Mouse (Mus musculus) cerebellum, adult (tissue): Measurements from ENCODE around the gene Prg3.
A peak's percentile ranks its signal among the peaks of the same experiment; 100 is the strongest.

ENCODE experiments used
- ATAC-seq: cut with Nextera tagmentation; 2 replicates; pipeline ENCODE4 v1.9.2; 2017; ENCODE audit warnings: mild to moderate bottlenecking, moderate library complexity, mixed read lengths; ENCODE audit not compliant: insufficient number of reproducible peaks, low FRiP score, low TSS enrichment

Gene Prg3

DNA sequence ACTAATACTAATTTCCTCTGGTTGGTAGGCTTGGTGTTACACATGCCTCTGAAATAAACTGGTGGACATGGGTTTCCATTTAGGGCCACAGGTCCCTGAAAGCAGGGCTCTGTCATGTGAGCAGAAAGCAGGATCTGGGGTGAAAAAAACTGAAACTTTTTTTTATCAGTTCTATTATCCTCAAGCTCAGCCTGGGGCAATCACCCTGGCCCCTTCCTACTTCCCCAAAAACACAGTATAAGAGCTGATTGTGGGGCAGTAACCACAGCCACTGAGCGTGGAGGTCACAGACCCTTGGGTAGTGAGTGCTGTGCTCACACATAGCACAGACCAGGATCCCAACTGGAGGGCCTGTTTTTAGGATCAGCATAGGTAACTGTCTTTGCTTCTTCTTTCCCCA, at the start of gene Prg3:
Gene Prg3 (plus strand): TSS at position 286 of the 400 bp plus-strand sequence.
- ATAC-seq, result no peak

GRCm38 (mm10) chr2:84938249-84938946, 49.6 kb upstream of the Prg3 start:
- ATAC-seq, result no peak

DNA sequence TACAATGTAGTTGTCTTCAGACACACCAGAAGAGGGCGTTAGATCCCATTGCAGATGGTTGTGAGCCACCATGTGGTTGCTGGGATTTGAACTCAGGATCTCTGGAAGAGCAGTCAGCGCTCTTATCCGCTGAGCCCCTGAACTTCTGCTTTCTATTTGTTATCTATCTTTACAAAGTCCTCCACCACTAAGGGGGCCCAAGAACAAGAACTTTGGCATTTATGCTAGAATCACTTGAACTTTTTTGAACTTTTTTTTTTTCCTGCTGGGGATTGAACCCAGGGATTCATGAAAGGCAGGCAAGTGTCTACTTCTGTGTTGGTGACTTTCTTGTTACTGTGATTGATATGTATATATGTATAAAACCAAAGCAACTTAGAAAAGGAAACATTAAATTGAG, 48.7 kb upstream of the Prg3 start:
- no peak for ATAC-seq

GRCm38 (mm10) chr2:84939711-84940110, 48.3 kb upstream of the Prg3 start:
- ATAC-seq, result no peak

DNA sequence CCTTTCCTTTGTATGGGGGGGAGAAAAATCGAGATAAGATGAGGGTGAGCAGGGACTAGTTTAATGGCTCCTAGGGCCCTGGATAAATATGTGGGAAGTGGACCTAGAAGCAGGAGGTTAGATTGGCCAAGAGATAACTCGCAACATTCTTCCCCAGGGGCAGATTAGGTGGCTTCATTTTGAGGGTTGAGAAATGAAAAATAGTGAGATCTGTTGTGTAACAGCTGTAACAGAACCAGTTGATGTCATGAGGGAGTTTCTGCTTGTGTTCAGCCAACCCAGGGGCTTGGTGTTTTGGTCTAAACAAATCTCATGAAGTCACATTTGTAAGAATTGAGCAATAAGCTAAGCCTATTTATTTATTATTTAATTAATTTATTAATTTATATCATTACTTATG, 46.7 kb upstream of the Prg3 start:
- ATAC-seq, result no peak

GRCm38 (mm10) chr2:84941795-84942194, 46.2 kb upstream of the Prg3 start:
- ATAC-seq, result no peak

DNA sequence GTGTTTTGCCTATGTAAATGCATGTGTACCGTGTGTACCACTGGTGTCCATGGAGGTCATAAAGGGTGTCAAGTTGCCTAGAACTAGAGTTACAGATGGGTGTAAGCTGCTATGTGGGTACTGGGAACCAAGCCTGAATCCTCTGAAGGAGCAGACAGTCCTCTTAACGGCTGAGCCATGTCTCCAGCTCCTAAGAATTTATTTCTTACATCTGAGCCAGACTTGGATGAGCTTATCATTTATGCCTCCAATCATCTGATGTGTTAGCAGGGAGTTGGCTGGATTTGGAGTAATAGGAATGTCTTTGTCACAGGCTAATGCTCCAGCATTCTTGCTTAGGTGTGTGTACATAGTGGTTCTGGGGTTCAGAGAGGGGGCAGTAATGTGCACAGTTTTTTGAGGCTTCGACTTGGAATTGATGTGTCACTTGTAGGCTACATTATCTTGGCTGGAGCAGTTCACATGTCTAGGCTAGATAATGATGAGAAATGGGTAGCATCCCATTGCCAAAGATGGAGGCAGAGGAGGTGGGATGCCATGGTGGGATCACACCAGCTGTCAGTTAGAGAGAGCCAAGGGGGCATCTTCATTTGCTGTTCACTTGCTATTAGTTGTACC, 40.8 kb upstream of the Prg3 start:
- ATAC-seq, result no peak

GRCm38 (mm10) chr2:84948252-84948651, 39.8 kb upstream of the Prg3 start:
- ATAC-seq, result no peak

- ATAC-seq, result no peak
These were observed 39.3 kb upstream of the Prg3 start for GRCm38 (mm10) chr2:84948721-84949120.

DNA sequence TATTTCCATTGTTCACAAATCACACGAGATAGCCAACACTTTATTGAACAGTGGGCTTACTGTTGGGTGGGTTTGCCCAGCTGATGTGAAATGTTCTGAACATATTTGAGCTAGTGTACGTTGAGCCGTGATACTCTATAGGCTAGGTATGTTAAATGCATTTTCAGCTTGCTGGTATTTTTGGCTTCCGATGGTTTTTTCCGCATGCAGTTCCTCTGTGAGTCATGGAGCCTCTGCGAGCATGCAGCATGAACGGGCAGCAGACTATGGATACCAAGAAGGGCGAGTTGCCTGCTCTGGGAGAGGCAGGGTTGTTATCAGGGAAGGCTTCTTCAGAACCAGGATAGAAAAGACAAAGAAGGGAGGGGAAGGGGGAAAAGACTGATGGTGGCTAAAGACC, 37.0 kb upstream of the Prg3 start:
- no peak for ATAC-seq

DNA sequence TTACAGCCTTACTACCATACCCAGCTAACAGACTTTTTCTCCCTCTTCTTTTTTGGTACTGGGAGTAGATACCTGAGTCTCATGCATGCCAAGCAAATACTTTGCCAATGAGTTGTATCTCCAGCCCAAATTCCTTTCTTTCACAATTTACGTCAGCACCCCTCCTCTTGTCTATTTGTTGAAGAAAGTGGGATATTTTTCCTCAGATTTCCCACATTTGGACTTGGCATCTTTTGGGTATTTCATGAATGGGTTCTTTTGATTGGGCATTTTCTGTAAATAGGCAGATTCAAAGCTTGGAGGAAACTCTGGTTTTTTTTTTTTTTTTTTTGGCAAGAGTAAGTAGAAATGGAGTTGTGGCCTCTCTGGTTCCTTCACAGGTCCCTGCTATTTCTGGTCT, 35.8 kb upstream of the Prg3 start:
- ATAC-seq, result no peak

DNA sequence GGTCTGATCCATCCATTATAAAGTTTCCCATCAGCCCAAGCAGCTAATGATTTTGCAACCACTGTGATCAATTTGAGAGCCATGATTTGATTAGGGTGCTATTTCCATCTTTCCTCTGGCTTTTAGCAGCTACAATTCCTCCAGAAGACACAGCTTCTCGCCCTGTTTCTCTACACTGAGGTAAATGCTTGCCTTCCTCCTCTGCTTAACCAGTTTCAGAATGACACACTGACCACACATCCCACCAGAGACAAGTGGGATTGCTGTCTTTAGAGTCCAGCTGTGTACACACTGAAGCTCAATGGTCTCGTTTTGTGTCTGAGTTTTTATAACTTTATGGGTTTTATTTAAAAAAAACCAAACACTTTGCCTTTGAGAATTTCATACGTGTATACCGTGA, 35.3 kb upstream of the Prg3 start:
- ATAC-seq, result no peak

- ATAC-seq, result no peak
These were observed 32.6 kb upstream of the Prg3 start for GRCm38 (mm10) chr2:84955435-84955834.

DNA sequence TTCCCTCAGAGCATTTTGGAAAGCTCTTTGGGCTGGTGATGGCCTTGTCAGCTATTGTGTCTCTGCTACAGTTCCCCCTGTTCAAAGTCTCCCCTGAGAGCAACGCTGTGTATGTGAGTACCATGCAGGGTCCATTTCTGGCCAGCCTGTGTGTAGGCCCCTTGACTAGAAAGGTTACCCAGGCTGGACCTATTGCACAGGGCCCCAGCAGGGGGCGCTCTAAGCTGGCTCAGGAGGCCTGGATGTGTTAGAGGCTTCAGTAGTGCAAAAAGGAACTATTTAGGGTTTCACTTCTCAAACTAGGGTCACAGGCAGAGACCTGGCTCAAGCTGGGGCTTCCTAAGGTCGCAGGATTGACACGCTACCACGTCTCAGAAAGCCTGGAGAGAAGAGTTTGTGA, 31.7 kb upstream of the Prg3 start:
- ATAC-seq, result 0 out of 2 replicates have a peak, but pooled peaks have one; percentile 40

GRCm38 (mm10) chr2:84958588-84959264, 29.3 kb upstream of the Prg3 start:
- no peak for ATAC-seq

GRCm38 (mm10) chr2:84961300-84961699, 26.7 kb upstream of the Prg3 start:
- no peak for ATAC-seq

GRCm38 (mm10) chr2:84961901-84962300, 26.1 kb upstream of the Prg3 start:
- ATAC-seq, result no peak

DNA sequence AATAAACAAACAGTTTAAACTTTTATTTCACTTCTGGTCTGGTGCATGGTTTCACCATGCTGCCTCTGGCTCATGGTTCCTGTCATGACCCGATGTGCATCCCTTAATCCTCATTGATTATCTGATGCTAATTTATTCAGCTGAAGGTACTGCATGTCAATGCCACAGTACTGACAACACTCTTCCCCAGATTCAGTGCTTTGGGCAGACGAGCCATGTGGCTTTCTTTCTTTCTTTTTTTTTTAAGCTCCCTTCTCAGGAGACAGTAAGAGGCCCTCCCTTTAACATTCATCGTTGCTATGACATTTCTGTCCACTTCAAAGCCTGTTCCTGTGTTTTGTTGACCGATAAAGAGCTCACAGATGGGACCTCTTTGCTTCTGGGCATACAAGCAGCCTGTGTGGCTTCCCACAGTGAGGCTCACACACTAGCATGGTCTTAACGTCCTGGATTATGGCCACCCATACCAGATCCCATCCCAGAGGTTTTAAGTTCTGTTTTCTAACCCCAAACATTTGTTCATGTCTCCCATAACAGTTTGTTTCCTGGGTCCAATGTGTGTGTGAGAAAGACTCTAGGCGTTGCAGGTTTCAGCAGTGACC, 25.0 kb upstream of the Prg3 start:
- ATAC-seq, result no peak

GRCm38 (mm10) chr2:84964111-84964801, 23.8 kb upstream of the Prg3 start:
- no peak for ATAC-seq

- no peak for ATAC-seq
These were observed 20.6 kb upstream of the Prg3 start for GRCm38 (mm10) chr2:84967318-84967991.
